8 mouse cellular contexts compared by ENCODE assay signal in the genomic region with DNA sequence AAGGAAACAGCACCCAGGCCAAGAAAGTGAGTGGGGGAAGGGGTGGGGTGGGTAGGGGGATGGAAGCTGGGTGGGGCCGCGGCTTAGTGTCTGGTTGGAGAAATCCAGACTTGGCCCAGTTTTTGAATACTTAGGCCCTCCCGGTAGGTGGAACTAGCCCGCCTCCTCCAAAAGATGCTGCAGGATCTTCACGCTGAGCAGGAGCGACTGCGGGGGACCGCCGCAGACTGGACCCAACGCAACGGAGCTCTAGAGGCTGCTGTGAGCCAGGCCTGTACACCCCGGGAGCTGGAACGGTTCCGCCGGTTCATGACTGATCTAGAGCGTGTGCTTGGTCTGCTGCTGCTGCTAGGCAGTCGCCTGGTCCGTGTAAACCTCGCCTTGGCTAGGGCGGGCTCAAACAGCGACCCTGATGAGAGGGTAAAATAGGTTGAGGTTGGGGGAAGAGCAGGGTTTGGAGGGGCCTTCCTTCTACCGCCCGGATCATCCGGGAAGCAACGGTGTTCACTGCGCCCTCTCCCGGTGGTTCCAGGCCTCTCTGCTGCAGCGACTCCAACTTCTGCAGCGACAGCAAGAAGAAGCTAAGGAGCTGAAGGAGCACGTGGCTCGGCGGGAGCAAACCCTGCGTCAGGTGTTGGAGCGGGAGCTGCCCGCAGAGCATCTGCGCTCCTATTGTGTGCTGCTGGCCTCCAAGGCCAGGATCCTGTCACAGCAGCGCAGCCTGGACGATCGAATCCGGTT. TPM values are rescaled to one million over a fixed set of nuclear protein-coding genes. Genes with fewer than 3 reads are reported as not detected.
A peak's percentile ranks its signal among the peaks of the same experiment; 100 is the strongest.
DNase-seq lines count a peak whose midpoint lies in the region; ATAC-seq and TF ChIP-seq lines count a peak whose summit lies in the region.

No protein-coding gene starts in this region.

- no peak for TF ChIP-seq EP300 in ES-Bruce4 (IDR thresholded peaks at IDR 0.05; ENCODE audit: insufficient read depth, low read depth, low read length)
- TF ChIP-seq EP300 in liver, postnatal 0 days (IDR thresholded peaks at IDR 0.05; ENCODE audit: low read depth), result no peak

- TF ChIP-seq POLR2A in ES-Bruce4 (IDR thresholded peaks at IDR 0.05; ENCODE audit: insufficient read depth, low read length), result no peak
- peak; percentile 51; the same call in 1 of the 2 replicates for TF ChIP-seq POLR2A in cerebellum, adult 2 months (IDR thresholded peaks at IDR 0.05; ENCODE audit: borderline replicate concordance, insufficient read depth, low read length)

- peak; percentile 76 for ATAC-seq in forebrain, postnatal 0 days
- no peak for ATAC-seq in liver, postnatal 0 days
- peak; percentile 41; the same call in 1 of the 2 replicates for ATAC-seq in neural tube, embryonic 14.5 days (ENCODE audit: low read depth)

- H3K27me3 ChIP-seq in ES-Bruce4 (ENCODE audit: control insufficient read depth, insufficient read depth, low read length, poor library complexity, severe bottlenecking), result peaks cover 4% of the 10 kb centered on the region
- H3K27me3 ChIP-seq in cerebellum, adult 2 months (ENCODE audit: control insufficient read depth, insufficient read depth, low read length), result no peaks in the 10 kb centered on the region
- peaks cover 31% of the 10 kb centered on the region for H3K27me3 ChIP-seq in forebrain, postnatal 0 days (ENCODE audit: insufficient read depth, low read length)
- peaks cover 46% of the 10 kb centered on the region for H3K27me3 ChIP-seq in liver, postnatal 0 days (ENCODE audit: insufficient read depth, low read length)
- H3K27me3 ChIP-seq in neural tube, embryonic 14.5 days (ENCODE audit: control insufficient read depth, insufficient read depth, low read length), result peaks cover 36% of the 10 kb centered on the region

- intact Hi-C loops in heart, postnatal 25 days (cut with DNase I), result loop anchor here (2.0 kb wide), 1 partner anchor 224 kb away; no protein-coding TSS in a partner anchor

- H3K9ac ChIP-seq in ES-Bruce4 (ENCODE audit: low read depth, poor library complexity, severe bottlenecking), result peak overlapping the region; percentile 21
- H3K9ac ChIP-seq in forebrain, postnatal 0 days, result peak overlapping the region; percentile 56
- H3K9ac ChIP-seq in liver, postnatal 0 days (replicated peaks), result no peak overlapping the region
- H3K9ac ChIP-seq in neural tube, embryonic 14.5 days (replicated peaks; ENCODE audit: low read depth, low read length), result 0 out of 2 replicates have a peak overlapping the region, but pooled peaks have one; percentile 18

- peak; percentile 87 for TF ChIP-seq CTCF in ES-Bruce4 (IDR thresholded peaks at IDR 0.05; ENCODE audit: low read depth, low read length)
- TF ChIP-seq CTCF in cerebellum, adult 2 months (IDR thresholded peaks at IDR 0.05; ENCODE audit: borderline replicate concordance, insufficient read depth, low read depth, low read length), result peak; percentile 79
- TF ChIP-seq CTCF in forebrain, postnatal 0 days (IDR thresholded peaks at IDR 0.05; ENCODE audit: low read depth), result peak; percentile 89
- peak; percentile 80 for TF ChIP-seq CTCF in liver, postnatal 0 days (IDR thresholded peaks at IDR 0.05; ENCODE audit: low read depth)

- H3K36me3 ChIP-seq in ES-Bruce4 (ENCODE audit: control insufficient read depth, insufficient read depth, low read length, poor library complexity, severe bottlenecking), result no peaks in the 10 kb centered on the region
- no peaks in the 10 kb centered on the region for H3K36me3 ChIP-seq in forebrain, postnatal 0 days (ENCODE audit: insufficient read depth)
- no peaks in the 10 kb centered on the region; the same call in 1 of the 2 replicates for H3K36me3 ChIP-seq in liver, postnatal 0 days (replicated peaks; ENCODE audit: insufficient read depth, low read length)
- no peaks in the 10 kb centered on the region for H3K36me3 ChIP-seq in neural tube, embryonic 14.5 days (ENCODE audit: control insufficient read depth, insufficient read depth, low read length)

- peak overlapping the region; percentile 68 for H3K4me2 ChIP-seq in forebrain, postnatal 0 days (ENCODE audit: low read depth)
- H3K4me2 ChIP-seq in liver, postnatal 0 days (ENCODE audit: low read depth, low read length), result peak overlapping the region; percentile 59
- peak overlapping the region; percentile 50 for H3K4me2 ChIP-seq in neural tube, embryonic 14.5 days (ENCODE audit: low read depth, low read length)

- peak; percentile 87 to 92 for DNase-seq in cerebellum, adult 2 months
- DNase-seq in forebrain, postnatal 0 days, result peak; percentile 91
- DNase-seq in heart, postnatal 25 days (ENCODE audit: low spot score), result peak; percentile 52
- peak; percentile 82 for DNase-seq in layer of hippocampus, adult 11-12 months (ENCODE audit: low spot score)
- DNase-seq in liver, postnatal 0 days, result peak; percentile 78
- peak; percentile 70 for DNase-seq in thymus, postnatal 0 days (ENCODE audit: low spot score)

- H3K9me3 ChIP-seq in ES-Bruce4 (replicated peaks; ENCODE audit: control insufficient read depth, insufficient read depth, low read length, poor library complexity, severe bottlenecking), result no peaks in the 10 kb centered on the region
- H3K9me3 ChIP-seq in forebrain, postnatal 0 days (ENCODE audit: low read length), result no peaks in the 10 kb centered on the region
- no peaks in the 10 kb centered on the region for H3K9me3 ChIP-seq in liver, postnatal 0 days (ENCODE audit: low read length)
- H3K9me3 ChIP-seq in neural tube, embryonic 14.5 days (ENCODE audit: control insufficient read depth, low read length), result no peaks in the 10 kb centered on the region

- no peak overlapping the region for H3K27ac ChIP-seq in ES-Bruce4 (ENCODE audit: insufficient read depth, low read length)
- H3K27ac ChIP-seq in cerebellum, adult 2 months (ENCODE audit: insufficient read depth, low read length), result peak overlapping the region; percentile 63
- H3K27ac ChIP-seq in forebrain, postnatal 0 days (ENCODE audit: low read depth, low read length), result no peak overlapping the region
- H3K27ac ChIP-seq in liver, postnatal 0 days (ENCODE audit: low read depth), result no peak overlapping the region
- no peak overlapping the region for H3K27ac ChIP-seq in neural tube, embryonic 14.5 days (ENCODE audit: low read depth, low read length)

- 6% methylated on average over 40 of the region's 40 CpGs for WGBS in cerebellum, adult 2 months
- 8% methylated on average over 40 of the region's 40 CpGs for WGBS in forebrain, postnatal 0 days
- WGBS in liver, postnatal 0 days (ENCODE audit: insufficient replicate concordance), result 24% methylated on average over 40 of the region's 40 CpGs
- 7% methylated on average over 40 of the region's 40 CpGs for WGBS in neural tube, embryonic 14.5 days

- no peaks in the 10 kb centered on the region for H3K4me1 ChIP-seq in ES-Bruce4 (ENCODE audit: control insufficient read depth, insufficient read depth, low read length)
- peaks cover 10% of the 10 kb centered on the region; the same call in 1 of the 2 replicates for H3K4me1 ChIP-seq in cerebellum, adult 2 months (ENCODE audit: control insufficient read depth, insufficient read depth, low read length)
- peaks cover 15% of the 10 kb centered on the region for H3K4me1 ChIP-seq in forebrain, postnatal 0 days (ENCODE audit: insufficient read depth)
- H3K4me1 ChIP-seq in liver, postnatal 0 days (ENCODE audit: insufficient read depth), result peaks cover 17% of the 10 kb centered on the region
- H3K4me1 ChIP-seq in neural tube, embryonic 14.5 days (ENCODE audit: control insufficient read depth, insufficient read depth, low read length), result peaks cover 20% of the 10 kb centered on the region

- H3K4me3 ChIP-seq in ES-Bruce4 (ENCODE audit: low read depth, low read length), result peak overlapping the region; percentile 73
- H3K4me3 ChIP-seq in cerebellum, adult 2 months (replicated peaks; ENCODE audit: insufficient read depth, low read depth, low read length), result peak overlapping the region; percentile 76
- H3K4me3 ChIP-seq in forebrain, postnatal 0 days (ENCODE audit: low read depth, low read length), result peak overlapping the region; percentile 37
- H3K4me3 ChIP-seq in liver, postnatal 0 days (ENCODE audit: low read depth, low read length), result 0 out of 2 replicates have a peak overlapping the region, but pooled peaks have one; percentile 13
- peak overlapping the region; percentile 22 for H3K4me3 ChIP-seq in neural tube, embryonic 14.5 days (ENCODE audit: low read depth, low read length)

RNA-seq across cellular contexts. Expression of a gene that starts 3.9 kb away (rescaled TPM):
- not detected in 2 replicates for polyA plus RNA-seq in ES-Bruce4 (2011; ENCODE audit: insufficient read depth, insufficient read length, low read depth, missing spikeins)
- not detected in 2 replicates for polyA plus RNA-seq in cerebellum, adult 2 months (2012; rRNA removed)
- total RNA-seq in forebrain, postnatal 0 days (2014; rRNA removed), result 1.7 TPM in 1 of 2 replicates, not detected in the other
- not detected in 2 replicates for polyA plus RNA-seq in forebrain, postnatal 0 days (2015; fragmentation: Nextera tagmentation; extraction: Ambion mirVana)
- not detected for total RNA-seq in heart, postnatal 25 days (2021)
- not detected in 2 replicates for polyA plus RNA-seq in liver, postnatal 0 days (2015; fragmentation: Nextera tagmentation; extraction: Ambion mirVana)
- not detected in 2 replicates for polyA plus RNA-seq in neural tube, embryonic 14.5 days (2014; fragmentation: Nextera tagmentation; extraction: Ambion mirVana)
- polyA plus RNA-seq in thymus, postnatal 0 days (2015; fragmentation: Nextera tagmentation; extraction: Ambion mirVana), result not detected in 2 replicates

RNA-seq across cellular contexts. Expression of a gene that starts 9.4 kb away (rescaled TPM):
- 0.39 and 0.52 TPM in 2 replicates for polyA plus RNA-seq in ES-Bruce4 (2011; ENCODE audit: insufficient read depth, insufficient read length, low read depth, missing spikeins)
- polyA plus RNA-seq in cerebellum, adult 2 months (2012; rRNA removed), result 7.7 and 8.8 TPM in 2 replicates
- 3.0 and 4.9 TPM in 2 replicates for total RNA-seq in forebrain, postnatal 0 days (2014; rRNA removed)
- polyA plus RNA-seq in forebrain, postnatal 0 days (2015; fragmentation: Nextera tagmentation; extraction: Ambion mirVana), result 2.0 TPM in 2 replicates
- total RNA-seq in heart, postnatal 25 days (2021), result under 1 TPM; 0.49 to 0.59 TPM
- 5.5 TPM in 2 replicates for polyA plus RNA-seq in liver, postnatal 0 days (2015; fragmentation: Nextera tagmentation; extraction: Ambion mirVana)
- 1.8 and 2.9 TPM in 2 replicates for polyA plus RNA-seq in neural tube, embryonic 14.5 days (2014; fragmentation: Nextera tagmentation; extraction: Ambion mirVana)
- 0.27 and 0.42 TPM in 2 replicates for polyA plus RNA-seq in thymus, postnatal 0 days (2015; fragmentation: Nextera tagmentation; extraction: Ambion mirVana)

RNA-seq across cellular contexts. Expression of a gene that starts 9.5 kb away (rescaled TPM):
- polyA plus RNA-seq in ES-Bruce4 (2011; ENCODE audit: insufficient read depth, insufficient read length, low read depth, missing spikeins), result not detected in 2 replicates
- polyA plus RNA-seq in cerebellum, adult 2 months (2012; rRNA removed), result 0.06 TPM in 1 of 2 replicates, not detected in the other
- not detected in 2 replicates for total RNA-seq in forebrain, postnatal 0 days (2014; rRNA removed)
- polyA plus RNA-seq in forebrain, postnatal 0 days (2015; fragmentation: Nextera tagmentation; extraction: Ambion mirVana), result not detected in 2 replicates
- not detected for total RNA-seq in heart, postnatal 25 days (2021)
- 0.06 and 0.25 TPM in 2 replicates for polyA plus RNA-seq in liver, postnatal 0 days (2015; fragmentation: Nextera tagmentation; extraction: Ambion mirVana)
- polyA plus RNA-seq in neural tube, embryonic 14.5 days (2014; fragmentation: Nextera tagmentation; extraction: Ambion mirVana), result 0.14 TPM in 1 of 2 replicates, not detected in the other
- polyA plus RNA-seq in thymus, postnatal 0 days (2015; fragmentation: Nextera tagmentation; extraction: Ambion mirVana), result not detected in 2 replicates

RNA-seq across cellular contexts. Expression of a gene that starts 13.6 kb away (rescaled TPM):
- not detected in 2 replicates for polyA plus RNA-seq in ES-Bruce4 (2011; ENCODE audit: insufficient read depth, insufficient read length, low read depth, missing spikeins)
- polyA plus RNA-seq in cerebellum, adult 2 months (2012; rRNA removed), result 0.65 and 1.6 TPM in 2 replicates
- total RNA-seq in forebrain, postnatal 0 days (2014; rRNA removed), result not detected in 2 replicates
- 0.15 and 0.28 TPM in 2 replicates for polyA plus RNA-seq in forebrain, postnatal 0 days (2015; fragmentation: Nextera tagmentation; extraction: Ambion mirVana)
- not detected for total RNA-seq in heart, postnatal 25 days (2021)
- 0.15 and 0.31 TPM in 2 replicates for polyA plus RNA-seq in liver, postnatal 0 days (2015; fragmentation: Nextera tagmentation; extraction: Ambion mirVana)
- 0.23 TPM in 1 of 2 replicates, not detected in the other for polyA plus RNA-seq in neural tube, embryonic 14.5 days (2014; fragmentation: Nextera tagmentation; extraction: Ambion mirVana)
- polyA plus RNA-seq in thymus, postnatal 0 days (2015; fragmentation: Nextera tagmentation; extraction: Ambion mirVana), result not detected in 2 replicates

RNA-seq across cellular contexts. Expression of a gene that starts 13.7 kb away (rescaled TPM):
- polyA plus RNA-seq in ES-Bruce4 (2011; ENCODE audit: insufficient read depth, insufficient read length, low read depth, missing spikeins), result not detected in 2 replicates
- 23.1 and 27.1 TPM in 2 replicates for polyA plus RNA-seq in cerebellum, adult 2 months (2012; rRNA removed)
- total RNA-seq in forebrain, postnatal 0 days (2014; rRNA removed), result 13.2 and 13.5 TPM in 2 replicates
- 5.0 and 7.9 TPM in 2 replicates for polyA plus RNA-seq in forebrain, postnatal 0 days (2015; fragmentation: Nextera tagmentation; extraction: Ambion mirVana)
- under 1 TPM; 0.08 to 0.17 TPM for total RNA-seq in heart, postnatal 25 days (2021)
- 7.4 and 7.9 TPM in 2 replicates for polyA plus RNA-seq in liver, postnatal 0 days (2015; fragmentation: Nextera tagmentation; extraction: Ambion mirVana)
- polyA plus RNA-seq in neural tube, embryonic 14.5 days (2014; fragmentation: Nextera tagmentation; extraction: Ambion mirVana), result 0.66 and 1.1 TPM in 2 replicates
- polyA plus RNA-seq in thymus, postnatal 0 days (2015; fragmentation: Nextera tagmentation; extraction: Ambion mirVana), result 0.05 and 0.15 TPM in 2 replicates

Comparison
In these comparisons a context has a peak if more than half of its experiments do, and no peak if none do; other contexts are left out.
1. H3K4me3 ChIP-seq: peak in every context shown above with its lines; median percentile 76 in cerebellum, adult 2 months; 73 in ES-Bruce4; 37 in forebrain, postnatal 0 days; 22 in neural tube, embryonic 14.5 days; 13 in liver, postnatal 0 days.